Mouse (Mus musculus) ZHBTc4 (cell line): ENCODE results near the gene Rph3a.
A peak's percentile ranks its signal among the peaks of the same experiment; 100 is the strongest.

Source experiments
- DNase-seq: peaks from one replicate; pipeline ENCODE4 v3.0.0-alpha.2; 2011; ENCODE audit warnings: low read depth, low spot score

Rph3a gene

GRCm38 (mm10) chr5:121009811-121010569 is at the start of gene Rph3a:
Rph3a (minus strand) TSS chr5:121010092.
- DNase-seq, result no peak

- DNase-seq, result no peak
Observed at GRCm38 (mm10) chr5:121058261-121058660, 48.4 kb upstream of the Rph3a start.

- no peak for DNase-seq
Observed at GRCm38 (mm10) chr5:121053886-121054285, 44.0 kb upstream of the Rph3a start.

- no peak for DNase-seq
Observed at GRCm38 (mm10) chr5:121041791-121042190, 31.9 kb upstream of the Rph3a start.

- no peak for DNase-seq
Observed at GRCm38 (mm10) chr5:121039465-121039864, 29.6 kb upstream of the Rph3a start.

GRCm38 (mm10) chr5:121030161-121030560 is 20.3 kb upstream of the Rph3a start:
- DNase-seq, result no peak

GRCm38 (mm10) chr5:121019505-121019904 is 9.6 kb upstream of the Rph3a start:
- no peak for DNase-seq

GRCm38 (mm10) chr5:121017699-121018098 is 7.8 kb upstream of the Rph3a start:
- DNase-seq, result no peak

GRCm38 (mm10) chr5:121016405-121016804 is 6.5 kb upstream of the Rph3a start:
- no peak for DNase-seq

- DNase-seq, result no peak
Observed at GRCm38 (mm10) chr5:121014496-121014895, 4.6 kb upstream of the Rph3a start.

- DNase-seq, result no peak
Observed at GRCm38 (mm10) chr5:121011962-121012361, 2.1 kb upstream of the Rph3a start.

- peak; percentile 92 for DNase-seq
Observed at GRCm38 (mm10) chr5:121009406-121009805, 486 bp downstream of the Rph3a start.

GRCm38 (mm10) chr5:121008411-121009239 is 1.3 kb downstream of the Rph3a start:
- DNase-seq, result no peak

GRCm38 (mm10) chr5:121007563-121007962 is 2.3 kb downstream of the Rph3a start:
- no peak for DNase-seq

- no peak for DNase-seq
Observed at GRCm38 (mm10) chr5:121007130-121007529, 2.8 kb downstream of the Rph3a start.

GRCm38 (mm10) chr5:121006176-121006575 is 3.7 kb downstream of the Rph3a start:
- no peak for DNase-seq

GRCm38 (mm10) chr5:121003781-121004180 is 6.1 kb downstream of the Rph3a start:
- no peak for DNase-seq

- DNase-seq, result peak; percentile 61
Observed at GRCm38 (mm10) chr5:120999573-120999972, 10.3 kb downstream of the Rph3a start.

GRCm38 (mm10) chr5:120988373-120988772 is 21.5 kb downstream of the Rph3a start:
- DNase-seq, result peak; percentile 47

GRCm38 (mm10) chr5:120983029-120983428 is 26.9 kb downstream of the Rph3a start:
- DNase-seq, result peak; percentile 69

- DNase-seq, result no peak
Observed at GRCm38 (mm10) chr5:120981211-120981610, 28.7 kb downstream of the Rph3a start.

- DNase-seq, result peak; percentile 64
Observed at GRCm38 (mm10) chr5:120980116-120980515, 29.8 kb downstream of the Rph3a start.

- peak; percentile 58 for DNase-seq
Observed at GRCm38 (mm10) chr5:120976138-120976537, 33.8 kb downstream of the Rph3a start.
